Mouse (Mus musculus) stomach, postnatal 0 days (tissue): ENCODE data around the gene Pogk. TPM values are rescaled to one million over a fixed set of nuclear protein-coding genes. Genes with fewer than 3 reads are reported as not detected.

Experiments used
- ATAC-seq: fragments of 200-750 bp; cut with Nextera tagmentation; 2 replicates; pipeline ENCODE4 v1.8.0; 2017; ENCODE audit not compliant: low FRiP score, low TSS enrichment
- DNase-seq: peaks from one replicate; pipeline ENCODE4 v3.0.0-alpha.2; 2016; ENCODE audit warnings: low spot score
- H3K27ac ChIP-seq: fragments of 300-500 bp; sonication (generic); replicated peaks from 2 replicates; pipeline ENCODE4 v1.5.1; 2014; ENCODE audit warnings: mild to moderate bottlenecking, control low read depth
- H3K27me3 ChIP-seq: fragments of 300-500 bp; sonication (generic); 2 replicates; pipeline ENCODE4 v1.6.1; 2014; ENCODE audit warnings: low read length; ENCODE audit not compliant: control insufficient read depth, insufficient read depth
- H3K36me3 ChIP-seq: fragments of 300-500 bp; sonication (generic); 2 replicates; pipeline ENCODE4 v1.6.1; 2014; ENCODE audit warnings: low read length, mixed read lengths; ENCODE audit not compliant: control insufficient read depth, insufficient read depth
- H3K4me1 ChIP-seq: fragments of 300-500 bp; sonication (generic); replicated peaks from 2 replicates; pipeline ENCODE4 v1.6.1; 2014; ENCODE audit warnings: antibody characterized with exemption; ENCODE audit not compliant: control insufficient read depth, insufficient read depth
- H3K4me2 ChIP-seq: fragments of 300-500 bp; sonication (generic); replicated peaks from 2 replicates; pipeline ENCODE4 v1.6.1; 2014; ENCODE audit warnings: low read depth, mild to moderate bottlenecking, control low read depth, moderate library complexity
- H3K4me3 ChIP-seq: fragments of 300-500 bp; sonication (generic); 2 replicates; pipeline ENCODE4 v1.5.1; 2014; ENCODE audit warnings: low read depth, low read length, control low read depth
- H3K9ac ChIP-seq: fragments of 300-500 bp; sonication (generic); 2 replicates; pipeline ENCODE4 v1.6.1; 2014; ENCODE audit warnings: mild to moderate bottlenecking, low read length, control low read depth, mixed read lengths
- H3K9me3 ChIP-seq: fragments of 300-500 bp; sonication (generic); 2 replicates; pipeline ENCODE4 v1.6.1; 2016; ENCODE audit warnings: low read length; ENCODE audit not compliant: control insufficient read depth
- CTCF ChIP-seq: IDR thresholded peaks from 2 replicates; pipeline ENCODE4 v1.5.1; 2016; ENCODE audit warnings: antibody characterized with exemption, low read depth, mild to moderate bottlenecking, moderate library complexity
- EP300 ChIP-seq: optimal IDR thresholded peaks from 2 replicates; pipeline ENCODE3; 2016; ENCODE audit warnings: antibody characterized with exemption
- WGBS: fragments of 180-500 bp; shearing (Covaris S2); extraction: QIAGEN DNeasy Blood & Tissue Kit; methylation state at CpG from one replicate; pipeline ENCODE4 v1.1.7; 2014; 5-methylcytosine and 5-hydroxymethylcytosine counted together
- polyA plus RNA-seq: library from polyadenylated mRNA; unstranded; fragments of >200 nt; fragmentation: Nextera tagmentation; extraction: Ambion mirVana; gene quantifications from 2 replicates; pipeline ENCODE4 v1.2.1, GENCODE M21; 2015

Pogk gene
- polyA plus RNA-seq, 1 experiment from 2014 or later = 4.1 TPM

GRCm38 (mm10) chr1:166360157-166360855 lies 49.4 kb downstream of the Pogk start:
- TF ChIP-seq EP300 = no peak
- TF ChIP-seq CTCF = peak; percentile 92
- no peak overlapping the region for H3K4me2 ChIP-seq
- ATAC-seq (peak; percentile 91), DNase-seq (peak; percentile 89)
- H3K27ac ChIP-seq = no peak overlapping the region
- no peaks in the 10 kb centered on the region for H3K36me3 ChIP-seq
- H3K4me1 ChIP-seq = no peaks in the 10 kb centered on the region
- no peaks in the 10 kb centered on the region for H3K9me3 ChIP-seq
- 22% methylated on average over 14 of the region's 14 CpGs for WGBS
- H3K4me3 ChIP-seq = no peak overlapping the region
- H3K9ac ChIP-seq = no peak overlapping the region
- no peaks in the 10 kb centered on the region for H3K27me3 ChIP-seq

- 81% methylated on average over 11 of the region's 11 CpGs for WGBS
These were observed 59.9 kb downstream of the Pogk start for GRCm38 (mm10) chr1:166349751-166350150.

GRCm38 (mm10) chr1:166349341-166349740 lies 60.3 kb downstream of the Pogk start:
- no peaks in the 10 kb centered on the region for H3K9me3 ChIP-seq
- WGBS = 69% methylated on average over 3 of the region's 3 CpGs
- no peak overlapping the region for H3K4me3 ChIP-seq
- TF ChIP-seq EP300 (no peak), CTCF (no peak)
- ATAC-seq = no peak
- no peaks in the 10 kb centered on the region for H3K4me1 ChIP-seq
- no peak overlapping the region for H3K4me2 ChIP-seq
- no peak for DNase-seq
- H3K9ac ChIP-seq = no peak overlapping the region
- no peaks in the 10 kb centered on the region for H3K36me3 ChIP-seq
- no peak overlapping the region for H3K27ac ChIP-seq
- H3K27me3 ChIP-seq = no peaks in the 10 kb centered on the region

More at GRCm38 (mm10) chr1:166349751-166350150, 59.9 kb downstream of the Pogk start:
- Histone ChIP-seq H3K4me1 (no peaks in the 10 kb centered on the region), H3K4me2 (no peak overlapping the region), H3K9ac (no peak overlapping the region), H3K4me3 (no peak overlapping the region), H3K27me3 (no peaks in the 10 kb centered on the region), H3K9me3 (no peaks in the 10 kb centered on the region), H3K36me3 (no peaks in the 10 kb centered on the region), H3K27ac (no peak overlapping the region)
- TF ChIP-seq EP300 = no peak
- no peak for TF ChIP-seq CTCF
- DNase-seq (no peak), ATAC-seq (no peak)

- no peaks in the 10 kb centered on the region for H3K4me1 ChIP-seq
- H3K27ac ChIP-seq = no peak overlapping the region
- no peaks in the 10 kb centered on the region for H3K36me3 ChIP-seq
- TF ChIP-seq CTCF (no peak), EP300 (no peak)
- 63% methylated on average over 3 of the region's 3 CpGs for WGBS
- no peak for ATAC-seq
- H3K9me3 ChIP-seq = no peaks in the 10 kb centered on the region
- H3K9ac ChIP-seq = no peak overlapping the region
- no peak for DNase-seq
- no peak overlapping the region for H3K4me3 ChIP-seq
- H3K27me3 ChIP-seq = no peaks in the 10 kb centered on the region
- H3K4me2 ChIP-seq = no peak overlapping the region
These were observed 62.8 kb downstream of the Pogk start for GRCm38 (mm10) chr1:166346906-166347305.

GRCm38 (mm10) chr1:166345602-166346001 lies 64.1 kb downstream of the Pogk start:
- no peak overlapping the region for H3K4me2 ChIP-seq
- no peak overlapping the region for H3K27ac ChIP-seq
- no peaks in the 10 kb centered on the region for H3K4me1 ChIP-seq
- no peak for TF ChIP-seq CTCF
- no peak for TF ChIP-seq EP300
- no peaks in the 10 kb centered on the region for H3K27me3 ChIP-seq
- no peak for DNase-seq
- no peak for ATAC-seq
- H3K4me3 ChIP-seq = no peak overlapping the region
- H3K9me3 ChIP-seq = no peaks in the 10 kb centered on the region
- no peaks in the 10 kb centered on the region for H3K36me3 ChIP-seq
- WGBS = 89% methylated on average over 6 of the region's 6 CpGs
- no peak overlapping the region for H3K9ac ChIP-seq

- Histone ChIP-seq H3K36me3 (no peaks in the 10 kb centered on the region), H3K4me3 (no peak overlapping the region), H3K27ac (no peak overlapping the region), H3K9me3 (no peaks in the 10 kb centered on the region), H3K4me2 (no peak overlapping the region), H3K4me1 (no peaks in the 10 kb centered on the region), H3K27me3 (no peaks in the 10 kb centered on the region), H3K9ac (no peak overlapping the region)
- DNase-seq (no peak), ATAC-seq (no peak)
- TF ChIP-seq EP300 (no peak), CTCF (no peak)
- 77% methylated on average over 8 of the region's 8 CpGs for WGBS
These were observed 65.2 kb downstream of the Pogk start for GRCm38 (mm10) chr1:166344300-166345077.
